Mouse (Mus musculus) midbrain, embryonic 13.5 days (tissue): ENCODE measurements around the gene Mpp2. TPM values are rescaled to one million over a fixed set of nuclear protein-coding genes. Genes with fewer than 3 reads are reported as not detected.

Experiments
- ATAC-seq: fragments of 200-750 bp; cut with Nextera tagmentation; 2 replicates; pipeline ENCODE4 v1.8.0; 2017; ENCODE audit warnings: mild to moderate bottlenecking, moderate TSS enrichment, moderate library complexity
- H3K27ac ChIP-seq: fragments of 300-500 bp; sonication (generic); 2 replicates; pipeline ENCODE4 v1.5.1; 2015; ENCODE audit warnings: inconsistent platforms, mild to moderate bottlenecking, moderate library complexity
- H3K27me3 ChIP-seq: fragments of 300-500 bp; sonication (generic); 2 replicates; pipeline ENCODE4 v1.6.1; 2015; ENCODE audit warnings: mild to moderate bottlenecking, inconsistent platforms
- H3K36me3 ChIP-seq: fragments of 300-500 bp; sonication (generic); 2 replicates; pipeline ENCODE4 v1.6.1; 2015; ENCODE audit warnings: mild to moderate bottlenecking, inconsistent platforms
- H3K4me1 ChIP-seq: fragments of 300-500 bp; sonication (generic); replicated peaks from 2 replicates; pipeline ENCODE4 v1.6.1; 2015; ENCODE audit warnings: inconsistent platforms
- H3K4me2 ChIP-seq: fragments of 300-500 bp; sonication (generic); replicated peaks from 2 replicates; pipeline ENCODE4 v1.6.1; 2015; ENCODE audit warnings: moderate library complexity, mild to moderate bottlenecking, inconsistent platforms
- H3K4me3 ChIP-seq: fragments of 300-500 bp; sonication (generic); replicated peaks from 2 replicates; pipeline ENCODE4 v1.5.1; 2015; ENCODE audit warnings: mild to moderate bottlenecking, inconsistent platforms
- H3K9ac ChIP-seq: fragments of 300-500 bp; sonication (generic); replicated peaks from 2 replicates; pipeline ENCODE4 v1.6.1; 2015; ENCODE audit warnings: mild to moderate bottlenecking, inconsistent platforms
- H3K9me3 ChIP-seq: fragments of 300-500 bp; sonication (generic); 2 replicates; pipeline ENCODE4 v1.6.1; 2016; ENCODE audit warnings: mild to moderate bottlenecking, inconsistent platforms
- WGBS: fragments of 180-500 bp; shearing (Covaris S2); methylation state at CpG from one replicate; pipeline ENCODE4 v1.1.7; 2015; 5-methylcytosine and 5-hydroxymethylcytosine counted together
- polyA plus RNA-seq: library from polyadenylated mRNA; unstranded; fragments of >200 nt; fragmentation: Nextera tagmentation; extraction: Ambion mirVana; gene quantifications from 2 replicates; pipeline ENCODE4 v1.2.1, GENCODE M21; 2015

Gene Mpp2
- polyA plus RNA-seq, 1 experiment from 2014 or later = 26.7 TPM

- H3K4me1 ChIP-seq = 0 out of 2 replicates have a peak, but pooled peaks cover 3% of the 10 kb centered on the region
- WGBS = 86% methylated on average over 6 of the region's 6 CpGs
- no peak for ATAC-seq
- H3K4me3 ChIP-seq = no peak overlapping the region
- no peak overlapping the region for H3K4me2 ChIP-seq
- no peaks in the 10 kb centered on the region for H3K36me3 ChIP-seq
- H3K9ac ChIP-seq = no peak overlapping the region
- peaks cover 16% of the 10 kb centered on the region for H3K9me3 ChIP-seq
- H3K27ac ChIP-seq = no peak overlapping the region
- no peaks in the 10 kb centered on the region for H3K27me3 ChIP-seq
These were observed 44.9 kb downstream of the Mpp2 start for GRCm38 (mm10) chr11:102043381-102043780.

- Histone ChIP-seq H3K9ac (no peak overlapping the region), H3K4me3 (no peak overlapping the region), H3K9me3 (peaks cover 16% of the 10 kb centered on the region), H3K4me2 (no peak overlapping the region), H3K4me1 (0 out of 2 replicates have a peak, but pooled peaks cover 3% of the 10 kb centered on the region), H3K27me3 (no peaks in the 10 kb centered on the region), H3K27ac (no peak overlapping the region), H3K36me3 (no peaks in the 10 kb centered on the region)
- ATAC-seq = no peak
- 92% methylated on average over 13 of the region's 14 CpGs for WGBS
These were observed 45.3 kb downstream of the Mpp2 start for GRCm38 (mm10) chr11:102042971-102043370.

- Histone ChIP-seq H3K9me3 (peaks cover 16% of the 10 kb centered on the region), H3K4me3 (no peak within 1 kb of the TSS), H3K4me2 (no peak within 1 kb of the TSS), H3K27me3 (no peaks in the 10 kb centered on the region), H3K9ac (no peak within 1 kb of the TSS), H3K36me3 (no peaks in the 10 kb centered on the region), H3K4me1 (0 out of 2 replicates have a peak, but pooled peaks cover 3% of the 10 kb centered on the region), H3K27ac (no peak within 1 kb of the TSS)
- no peak for ATAC-seq
- WGBS = 61% methylated on average over 5 of the region's 5 CpGs
These were observed 46.9 kb downstream of the Mpp2 start, which contains the start of gene Cd300lg for GRCm38 (mm10) chr11:102041350-102041949. Gene Cd300lg (plus strand): TSS chr11:102041509.

- no peak overlapping the region for H3K9ac ChIP-seq
- no peaks in the 10 kb centered on the region for H3K27me3 ChIP-seq
- 0 out of 2 replicates have a peak, but pooled peaks cover 3% of the 10 kb centered on the region for H3K4me1 ChIP-seq
- no peak overlapping the region for H3K4me2 ChIP-seq
- no peaks in the 10 kb centered on the region for H3K36me3 ChIP-seq
- no peak overlapping the region for H3K27ac ChIP-seq
- WGBS = 70% methylated on average over 4 of the region's 4 CpGs
- ATAC-seq = no peak
- peaks cover 12% of the 10 kb centered on the region for H3K9me3 ChIP-seq
- no peak overlapping the region for H3K4me3 ChIP-seq
These were observed 47.7 kb downstream of the Mpp2 start for GRCm38 (mm10) chr11:102040646-102041045.

- peak; percentile 73 for ATAC-seq
- no peak overlapping the region for H3K4me2 ChIP-seq
These were observed 48.2 kb downstream of the Mpp2 start for GRCm38 (mm10) chr11:102040138-102040524.

GRCm38 (mm10) chr11:102039487-102040137, 48.7 kb downstream of the Mpp2 start:
- Histone ChIP-seq H3K4me3 (no peak overlapping the region), H3K9me3 (peaks cover 2% of the 10 kb centered on the region; the same call in 1 of the 2 replicates), H3K4me2 (no peak overlapping the region), H3K27me3 (no peaks in the 10 kb centered on the region), H3K4me1 (0 out of 2 replicates have a peak, but pooled peaks cover 5% of the 10 kb centered on the region), H3K27ac (no peak overlapping the region), H3K36me3 (no peaks in the 10 kb centered on the region), H3K9ac (no peak overlapping the region)
- ATAC-seq = no peak
- WGBS = 62% methylated on average over 13 of the region's 13 CpGs

More at GRCm38 (mm10) chr11:102040138-102040524, 48.2 kb downstream of the Mpp2 start:
- Histone ChIP-seq H3K4me3 (no peak overlapping the region), H3K9ac (no peak overlapping the region), H3K36me3 (no peaks in the 10 kb centered on the region), H3K9me3 (peaks cover 7% of the 10 kb centered on the region), H3K27me3 (no peaks in the 10 kb centered on the region), H3K27ac (no peak overlapping the region), H3K4me1 (0 out of 2 replicates have a peak, but pooled peaks cover 3% of the 10 kb centered on the region)
- WGBS = under 1% methylated on average over 9 of the region's 9 CpGs

- Histone ChIP-seq H3K4me3 (no peak overlapping the region), H3K4me2 (no peak overlapping the region), H3K9me3 (no peaks in the 10 kb centered on the region), H3K27ac (no peak overlapping the region), H3K27me3 (no peaks in the 10 kb centered on the region), H3K4me1 (0 out of 2 replicates have a peak, but pooled peaks cover 5% of the 10 kb centered on the region), H3K36me3 (no peaks in the 10 kb centered on the region), H3K9ac (no peak overlapping the region)
- no peak for ATAC-seq
- 85% methylated on average over 6 of the region's 6 CpGs for WGBS
These were observed 50.5 kb downstream of the Mpp2 start for GRCm38 (mm10) chr11:102037789-102038188.

- no peaks in the 10 kb centered on the region for H3K36me3 ChIP-seq
- H3K27ac ChIP-seq = no peak overlapping the region
- H3K9me3 ChIP-seq = no peaks in the 10 kb centered on the region
- 83% methylated on average over 7 of the region's 7 CpGs for WGBS
- ATAC-seq = no peak
- no peak overlapping the region for H3K4me2 ChIP-seq
- 0 out of 2 replicates have a peak, but pooled peaks cover 5% of the 10 kb centered on the region for H3K4me1 ChIP-seq
- H3K27me3 ChIP-seq = no peaks in the 10 kb centered on the region
- H3K4me3 ChIP-seq = no peak overlapping the region
- no peak overlapping the region for H3K9ac ChIP-seq
These were observed 52.0 kb downstream of the Mpp2 start for GRCm38 (mm10) chr11:102036336-102036735.

GRCm38 (mm10) chr11:102035456-102035960, 52.8 kb downstream of the Mpp2 start:
- Histone ChIP-seq H3K4me1 (0 out of 2 replicates have a peak, but pooled peaks cover 5% of the 10 kb centered on the region), H3K4me2 (no peak overlapping the region), H3K27me3 (0 out of 2 replicates have a peak, but pooled peaks cover 4% of the 10 kb centered on the region), H3K27ac (no peak overlapping the region), H3K9ac (no peak overlapping the region), H3K9me3 (no peaks in the 10 kb centered on the region), H3K36me3 (no peaks in the 10 kb centered on the region), H3K4me3 (no peak overlapping the region)
- 70% methylated on average over 5 of the region's 5 CpGs for WGBS
- no peak for ATAC-seq

- no peak overlapping the region for H3K9ac ChIP-seq
- 0 out of 2 replicates have a peak, but pooled peaks cover 4% of the 10 kb centered on the region for H3K27me3 ChIP-seq
- no peaks in the 10 kb centered on the region for H3K36me3 ChIP-seq
- no peak overlapping the region for H3K27ac ChIP-seq
- no peaks in the 10 kb centered on the region for H3K9me3 ChIP-seq
- WGBS = 68% methylated on average over 8 of the region's 8 CpGs
- peaks cover 7% of the 10 kb centered on the region for H3K4me1 ChIP-seq
- no peak overlapping the region for H3K4me3 ChIP-seq
- no peak overlapping the region for H3K4me2 ChIP-seq
- ATAC-seq = no peak
These were observed 53.4 kb downstream of the Mpp2 start for GRCm38 (mm10) chr11:102034887-102035286.

- no peak overlapping the region for H3K9ac ChIP-seq
- no peak overlapping the region for H3K4me2 ChIP-seq
- ATAC-seq = no peak
- 0 out of 2 replicates have a peak, but pooled peaks cover 4% of the 10 kb centered on the region for H3K27me3 ChIP-seq
- 92% methylated on average over 12 of the region's 12 CpGs for WGBS
- H3K27ac ChIP-seq = no peak overlapping the region
- no peaks in the 10 kb centered on the region for H3K36me3 ChIP-seq
- H3K4me1 ChIP-seq = peaks cover 10% of the 10 kb centered on the region
- H3K4me3 ChIP-seq = no peak overlapping the region
- H3K9me3 ChIP-seq = no peaks in the 10 kb centered on the region
These were observed 55.2 kb downstream of the Mpp2 start for GRCm38 (mm10) chr11:102033055-102033591.

- H3K9ac ChIP-seq = no peak overlapping the region
- 0 out of 2 replicates have a peak, but pooled peaks cover 4% of the 10 kb centered on the region for H3K27me3 ChIP-seq
- WGBS = 83% methylated on average over 7 of the region's 7 CpGs
- no peaks in the 10 kb centered on the region for H3K9me3 ChIP-seq
- H3K4me2 ChIP-seq = no peak overlapping the region
- no peak overlapping the region for H3K27ac ChIP-seq
- ATAC-seq = no peak
- no peaks in the 10 kb centered on the region for H3K36me3 ChIP-seq
- peaks cover 21% of the 10 kb centered on the region for H3K4me1 ChIP-seq
- no peak overlapping the region for H3K4me3 ChIP-seq
These were observed 57.2 kb downstream of the Mpp2 start for GRCm38 (mm10) chr11:102031149-102031548.
